Mouse (Mus musculus): ENCODE measurements around the gene Pagr1a.

Pagr1a gene

DNA sequence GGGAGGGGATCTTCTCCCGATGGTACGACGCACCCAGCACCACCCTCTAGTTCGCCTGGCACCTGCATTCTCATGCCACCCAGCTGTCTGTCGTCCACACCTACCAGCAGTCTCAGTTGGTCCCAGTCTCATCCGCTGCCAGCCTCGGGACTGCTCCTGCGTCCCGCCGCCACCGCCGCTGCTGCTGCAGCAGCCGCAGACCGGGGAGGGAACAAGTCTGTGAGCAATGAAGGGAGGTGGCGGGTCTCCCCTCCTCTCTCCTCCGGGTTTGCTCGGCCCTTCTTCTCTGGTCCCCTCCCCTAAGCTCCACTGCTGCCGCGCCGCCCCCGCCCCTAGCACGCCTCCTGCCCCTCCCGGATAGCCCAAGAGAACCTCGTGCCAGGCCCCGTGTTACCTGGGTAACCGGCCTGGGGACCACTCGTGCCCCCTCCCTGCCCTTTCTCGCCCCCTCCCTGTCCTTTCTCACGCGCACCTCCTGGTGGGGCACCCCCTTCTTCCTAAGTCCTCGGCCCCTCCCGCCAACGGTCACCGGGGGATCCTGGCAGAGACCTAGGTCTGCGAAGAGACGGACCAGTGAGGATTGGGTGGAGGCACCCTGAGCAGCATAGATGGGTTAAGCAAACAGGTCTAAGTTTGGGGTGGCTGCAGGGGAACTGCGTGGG, 3.9 kb upstream of the Pagr1a start, which contains the start of the genes Gm42742 and Prrt2:
Gene Gm42742, minus strand, starts transcription at position 197 of the 662 bp plus-strand sequence.
Gene Prrt2, minus strand, starts transcription at position 311 of the 662 bp plus-strand sequence.
- DNase-seq: peak; percentile 85

GRCm38 (mm10) chr7:127020491-127020890, 3.3 kb upstream of the Pagr1a start:
- DNase-seq: no peak

DNA sequence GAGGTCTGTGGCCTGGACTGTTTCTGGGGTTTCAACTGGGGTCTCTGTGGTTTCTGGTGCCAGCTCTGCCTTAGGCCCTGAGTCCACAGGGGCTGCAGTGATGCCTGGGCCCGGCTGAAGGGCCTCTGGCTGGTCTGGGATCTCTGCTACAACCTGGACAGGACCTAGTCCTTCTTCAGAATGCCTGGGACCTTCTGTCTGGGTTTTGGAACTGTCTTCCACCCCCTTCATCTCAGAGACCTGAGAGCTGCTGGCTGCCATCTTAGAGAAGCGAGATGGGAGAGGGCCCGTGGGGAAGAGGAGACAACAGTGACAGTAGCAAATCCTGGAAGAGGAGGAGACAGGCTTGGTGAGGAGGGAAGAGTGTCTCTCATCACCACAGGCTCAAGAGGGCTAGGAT, 2.9 kb upstream of the Pagr1a start:
- peak; percentile 60 for DNase-seq

DNA sequence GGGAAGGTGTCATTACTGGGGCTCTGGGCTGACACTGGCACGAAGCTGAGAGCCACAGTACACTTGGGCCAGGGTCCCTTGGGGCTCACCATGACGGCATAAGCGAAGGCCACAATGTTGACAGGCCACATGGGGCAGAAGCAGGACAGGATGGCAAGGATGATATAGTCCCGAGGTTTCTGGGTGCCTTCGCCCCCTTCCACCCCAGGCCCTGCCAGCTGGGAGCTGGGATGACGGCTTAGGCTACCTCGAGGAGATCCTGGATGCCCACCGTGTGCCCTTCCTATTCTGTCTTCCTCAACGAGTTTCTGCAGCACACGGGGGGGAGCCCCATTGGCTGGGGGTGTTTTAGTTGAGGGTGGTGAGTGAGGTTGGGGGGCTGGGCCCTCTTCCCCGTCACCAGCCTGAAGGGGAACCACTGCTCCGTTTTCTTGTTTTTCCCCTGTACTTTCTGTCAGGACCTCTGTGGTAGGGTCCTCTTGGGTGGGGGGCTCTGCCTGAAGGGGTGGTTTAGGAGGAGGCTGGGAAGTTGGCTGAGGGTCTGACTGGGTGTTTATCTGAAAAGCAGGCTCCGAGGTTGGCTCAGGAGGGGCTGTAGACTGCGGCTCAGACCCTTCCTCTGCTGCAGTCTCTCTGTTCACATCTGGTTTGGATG, 2.3 kb upstream of the Pagr1a start:
- peak; percentile 66 for DNase-seq

DNA sequence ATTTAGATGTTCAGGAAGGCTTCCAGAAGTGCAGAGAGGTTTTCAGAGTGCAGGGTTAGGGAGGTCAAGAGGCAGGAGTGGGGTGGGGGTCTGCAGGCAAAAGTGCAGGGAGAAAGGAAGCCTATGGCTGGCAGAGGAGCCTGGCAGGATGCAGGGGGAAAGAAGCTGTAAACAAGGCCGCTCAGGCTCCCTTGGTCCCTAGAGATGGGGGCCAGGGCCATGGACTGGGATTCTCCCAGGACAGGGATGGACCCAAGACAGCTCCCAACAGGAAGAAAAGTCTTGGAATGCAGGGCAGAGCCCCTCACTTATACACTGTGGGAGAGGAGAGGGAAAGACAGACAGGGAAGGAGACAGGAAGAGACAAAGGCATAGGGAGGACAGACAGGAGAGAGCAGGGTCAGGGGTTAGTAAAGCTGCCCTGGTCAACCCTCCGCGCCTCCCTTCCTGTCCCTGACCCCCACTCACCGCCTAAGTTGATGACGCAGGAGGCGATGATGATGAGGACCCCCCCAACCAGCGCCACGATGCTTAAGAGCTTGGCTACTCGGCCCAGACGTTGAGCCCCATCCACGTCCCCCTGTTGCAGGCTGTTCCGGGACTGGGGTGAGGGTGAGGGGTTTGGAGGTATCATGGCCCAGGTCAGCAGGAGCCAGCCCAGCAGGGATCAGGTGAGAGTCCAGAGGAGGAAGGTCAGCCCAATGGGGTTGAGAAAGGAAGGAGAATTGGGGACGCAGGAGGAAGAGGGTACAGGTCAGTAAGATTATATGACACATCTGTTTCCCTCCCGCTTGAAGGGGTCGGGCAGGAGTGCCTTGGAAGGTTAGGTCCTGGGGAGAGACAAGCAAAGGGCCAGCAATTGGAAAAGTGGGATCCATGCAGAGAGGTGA, 1.5 kb upstream of the Pagr1a start:
- peak; percentile 73 for DNase-seq

GRCm38 (mm10) chr7:127017950-127018345, 796 bp upstream of the Pagr1a start:
- DNase-seq: peak; percentile 69

GRCm38 (mm10) chr7:127016486-127016938, 640 bp downstream of the Pagr1a start:
- peak; percentile 78 for DNase-seq

DNA sequence TGATC, 869 bp downstream of the Pagr1a start, which contains the start of gene Pagr1b:
Gene Pagr1b, minus strand, starts transcription at position 4 of the 5 bp plus-strand sequence.
- no peak for DNase-seq

DNA sequence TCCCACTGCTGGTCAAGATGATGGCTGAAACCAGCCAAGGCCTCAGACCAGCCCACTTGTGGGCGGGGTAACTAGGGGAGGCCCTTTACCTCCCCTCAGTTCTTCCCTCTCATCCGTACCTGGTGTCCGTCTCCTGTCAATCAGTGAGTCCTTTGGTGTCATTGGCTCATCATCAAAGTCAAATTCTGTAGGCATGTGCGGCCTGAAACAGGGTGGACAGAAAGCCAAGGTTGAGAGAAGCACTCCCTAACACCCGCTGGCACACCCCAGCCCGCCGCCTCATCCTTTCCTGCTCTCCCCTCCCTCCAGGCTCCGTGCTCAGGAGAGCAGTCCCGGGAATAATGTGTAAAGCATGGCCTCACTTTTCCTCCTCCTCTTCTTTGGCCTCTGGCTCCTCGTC, 1.1 kb downstream of the Pagr1a start:
- DNase-seq: peak; percentile 86

DNA sequence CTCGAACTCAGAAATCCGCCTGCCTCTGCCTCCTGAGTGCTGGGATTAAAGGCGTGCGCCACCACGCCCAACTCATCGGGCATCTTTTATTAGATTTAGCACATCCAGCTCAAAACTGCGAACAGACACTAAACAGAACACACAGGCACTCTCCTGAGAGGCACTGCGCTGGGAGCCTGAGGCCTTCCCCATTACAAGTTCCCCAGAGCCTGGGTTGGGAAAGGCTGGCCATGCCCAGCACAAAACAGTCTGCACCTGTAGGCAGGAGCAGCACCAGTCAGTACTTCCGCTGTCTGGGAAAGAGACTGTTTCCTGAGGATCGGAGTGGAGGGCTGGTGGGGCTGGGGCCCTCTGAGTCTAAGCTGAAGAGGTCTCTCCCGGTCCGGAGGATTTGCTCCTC, 2.2 kb downstream of the Pagr1a start:
- peak; percentile 47 for DNase-seq

DNA sequence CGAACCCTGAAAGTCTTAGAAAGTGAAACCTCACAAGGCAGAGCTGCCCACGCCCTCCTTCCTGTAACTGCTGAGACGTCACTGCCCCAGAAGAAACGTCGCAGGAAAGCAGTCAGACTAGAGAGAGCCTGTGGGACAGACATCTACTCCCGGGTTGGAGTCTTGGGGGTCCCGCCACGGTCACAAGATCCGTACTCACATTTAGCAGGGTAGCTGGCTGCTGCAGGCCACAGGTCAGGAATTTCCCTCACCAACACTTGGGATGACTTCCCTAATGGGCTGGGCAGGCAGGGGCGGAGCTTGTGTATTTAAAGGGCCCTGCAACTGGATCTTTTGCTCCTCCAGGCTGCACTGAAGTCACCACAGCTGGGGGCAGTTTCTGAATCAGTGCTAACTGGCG, 2.8 kb downstream of the Pagr1a start, which contains the start of gene Mvp:
Gene Mvp, minus strand, starts transcription at position 302 of the 400 bp plus-strand sequence.
- peak; percentile 77 for DNase-seq

GRCm38 (mm10) chr7:127013385-127013784, 3.8 kb downstream of the Pagr1a start:
- peak; percentile 54 for DNase-seq

- peak; percentile 54 for DNase-seq
These were observed 4.3 kb downstream of the Pagr1a start for GRCm38 (mm10) chr7:127012845-127013244.

- peak; percentile 49 for DNase-seq
These were observed 4.8 kb downstream of the Pagr1a start for GRCm38 (mm10) chr7:127012374-127012773.

- DNase-seq: peak; percentile 62
These were observed 5.4 kb downstream of the Pagr1a start for GRCm38 (mm10) chr7:127011717-127012116.

GRCm38 (mm10) chr7:127011051-127011450, 6.1 kb downstream of the Pagr1a start:
- DNase-seq: no peak

DNA sequence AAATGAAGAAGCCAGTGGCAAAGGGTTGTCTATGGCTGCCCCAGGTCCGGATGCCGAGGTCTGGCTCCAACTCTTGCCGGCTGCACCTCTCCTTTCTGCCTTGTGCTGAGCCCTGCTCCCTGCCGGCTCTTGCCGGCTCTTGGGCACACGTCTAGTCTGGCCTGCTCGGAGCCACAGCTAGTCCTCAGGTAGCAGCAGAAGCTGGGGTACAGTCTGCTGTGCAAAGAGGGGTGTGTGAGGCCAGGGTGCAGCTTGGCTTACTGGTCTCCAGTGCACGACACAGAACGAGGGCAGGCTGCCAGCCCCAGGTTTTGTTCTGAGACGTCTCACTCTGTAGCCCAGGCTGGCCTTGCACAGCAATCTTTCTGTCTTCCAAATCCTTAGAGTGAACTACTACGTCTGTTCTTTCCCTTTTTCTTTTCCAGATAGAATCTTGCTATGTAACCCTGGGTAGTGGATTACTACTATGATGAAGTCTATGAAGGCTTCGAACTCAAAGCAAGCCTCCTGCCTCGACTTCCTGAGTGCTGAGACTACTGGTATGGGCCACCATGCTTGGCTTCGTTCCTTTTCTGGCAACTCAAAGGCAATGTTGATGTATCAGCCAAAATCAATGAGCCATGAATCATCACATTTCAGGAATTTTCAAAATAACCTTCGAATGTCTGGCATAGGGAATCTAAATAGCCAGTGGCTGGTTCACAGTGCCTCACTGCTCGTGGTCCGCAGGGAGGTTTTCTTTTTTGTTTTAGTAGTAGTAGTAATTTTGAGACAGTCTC, 7.7 kb downstream of the Pagr1a start:
- peak; percentile 77 for DNase-seq

DNA sequence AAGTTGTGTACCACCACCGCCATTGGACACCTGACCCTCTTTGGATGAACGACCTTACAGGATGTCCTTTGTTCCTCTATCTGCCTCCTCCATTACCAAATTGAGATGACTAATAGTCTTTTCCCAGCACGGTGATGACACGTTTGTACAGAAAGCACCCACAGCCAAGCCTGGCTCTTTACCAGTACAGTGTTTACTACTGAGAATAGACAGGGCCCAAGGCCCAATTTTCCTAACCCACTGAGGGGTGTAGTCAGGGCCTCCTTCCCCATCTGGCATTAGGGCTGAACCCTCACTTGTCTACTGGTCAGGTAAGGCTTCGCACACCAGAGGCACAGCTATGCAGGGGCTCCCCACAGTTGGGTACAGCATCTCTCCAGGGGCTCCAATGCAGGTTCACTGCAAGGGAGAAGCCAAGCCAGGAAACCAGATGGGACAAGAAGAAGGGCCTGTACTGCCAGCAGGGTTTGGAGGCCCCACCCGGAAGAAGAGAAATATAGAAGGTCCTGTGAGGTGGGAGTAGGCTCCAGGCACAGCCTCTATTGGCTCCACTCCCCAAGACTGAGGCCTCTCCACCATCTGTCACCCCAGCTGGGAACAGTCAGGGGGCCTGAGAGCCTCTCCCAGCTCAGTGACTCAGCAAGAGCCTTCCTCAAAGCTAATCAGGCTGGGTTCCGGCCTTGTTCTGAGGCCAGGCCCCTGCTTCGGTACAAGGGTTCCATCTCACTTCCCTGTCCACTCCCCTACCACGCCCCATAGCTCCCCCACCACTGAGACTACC, 8.7 kb downstream of the Pagr1a start:
- DNase-seq: peak; percentile 100

DNA sequence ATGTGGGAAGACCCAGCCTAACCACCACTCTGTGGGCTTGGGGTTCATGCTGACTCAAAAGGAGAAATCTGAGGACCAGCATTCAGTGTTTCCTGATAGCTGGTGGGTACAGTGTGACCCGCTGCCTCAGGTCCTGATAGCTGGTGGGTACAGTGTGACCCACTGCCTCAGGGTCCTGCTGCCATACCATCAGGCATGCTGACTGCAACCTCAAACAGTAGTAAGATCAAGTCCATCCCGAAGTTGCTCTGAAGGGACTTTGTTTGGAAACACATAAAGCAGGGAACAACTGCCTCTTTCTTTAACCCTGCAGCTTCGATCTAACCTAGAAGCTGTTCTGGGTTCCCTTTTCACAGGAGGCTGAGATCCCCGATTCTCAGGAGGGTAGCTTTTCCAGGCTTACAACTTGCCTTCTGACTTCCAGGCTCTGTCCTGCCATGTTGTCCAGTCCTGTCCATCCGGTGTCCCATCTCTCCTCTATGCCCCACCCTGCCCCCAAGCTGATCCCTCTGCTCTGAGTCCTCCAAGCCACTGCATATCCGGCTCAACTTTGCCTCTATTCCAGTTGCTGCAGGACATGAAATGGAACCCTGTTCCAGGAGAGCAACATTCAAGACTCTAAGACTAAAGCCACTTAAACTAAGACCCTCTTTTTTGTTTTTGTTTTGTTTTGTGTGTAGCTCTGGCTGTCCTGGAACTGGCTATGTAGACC, 9.7 kb downstream of the Pagr1a start:
- DNase-seq: peak; percentile 52

GRCm38 (mm10) chr7:127004122-127004875, 12.9 kb downstream of the Pagr1a start:
- DNase-seq: no peak

DNA sequence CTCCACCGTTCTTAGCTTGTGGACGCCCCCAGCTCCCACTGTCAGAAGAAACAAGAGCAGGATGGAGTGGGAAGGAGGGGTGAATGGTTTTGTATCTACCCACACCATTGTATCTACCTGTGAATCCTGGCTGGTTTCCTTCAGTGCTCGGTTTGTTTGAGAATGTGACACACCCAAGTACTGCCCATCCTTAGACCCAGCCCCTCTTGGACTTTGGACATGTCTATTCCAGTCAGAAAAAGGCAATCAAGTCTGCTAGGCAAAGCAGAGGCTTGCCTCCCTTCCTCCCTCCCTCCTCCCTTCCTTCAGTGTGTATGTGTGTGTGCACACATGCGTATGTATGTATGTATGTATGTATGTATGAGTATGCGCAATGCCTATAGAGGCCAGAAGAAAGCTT, 13.5 kb downstream of the Pagr1a start:
- DNase-seq: peak; percentile 31
